Mouse (Mus musculus) brain, embryonic 18.5 days (tissue): ENCODE data around the gene Rgp1.
A peak's percentile ranks its signal among the peaks of the same experiment; 100 is the strongest.
"Not testable (repeated sequence)": the region's sequence is repeated elsewhere in the genome, so short reads cannot be mapped to it uniquely, and the experiment has no call there.

Experiments used
- DNase-seq: peaks from one replicate; pipeline ENCODE4 v3.0.0-alpha.2; 2012; ENCODE audit warnings: low read depth, low spot score

Rgp1 gene

GRCm38 (mm10) chr4:43578376-43579204, at the start of gene Rgp1, which contains the start of gene Gba2:
Gene Rgp1, plus strand, starts transcription at chr4:43578715.
Gene Gba2, minus strand, starts transcription at chr4:43578873.
- DNase-seq, result peak; percentile 50

DNA sequence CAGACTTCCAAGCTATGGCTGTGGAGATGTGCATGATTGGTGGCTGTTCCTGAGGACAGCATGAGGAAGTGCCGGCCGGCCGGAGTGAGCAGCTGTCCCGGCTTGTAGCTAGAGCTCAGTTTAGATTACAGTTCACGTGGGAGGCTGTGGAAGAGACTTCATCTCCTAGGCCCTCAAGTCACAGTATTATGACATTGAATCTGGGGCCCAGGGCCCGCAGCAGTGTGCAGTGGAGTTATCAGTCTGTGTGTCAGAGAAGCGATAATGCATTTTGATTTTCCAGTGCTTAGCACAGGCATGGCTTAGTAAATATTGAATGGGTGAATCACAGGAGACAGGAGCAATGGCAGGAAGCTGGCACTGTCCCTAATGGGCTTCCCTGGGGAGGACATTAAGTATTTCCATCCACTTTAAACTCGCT, 48.4 kb upstream of the Rgp1 start:
- DNase-seq, result no peak

DNA sequence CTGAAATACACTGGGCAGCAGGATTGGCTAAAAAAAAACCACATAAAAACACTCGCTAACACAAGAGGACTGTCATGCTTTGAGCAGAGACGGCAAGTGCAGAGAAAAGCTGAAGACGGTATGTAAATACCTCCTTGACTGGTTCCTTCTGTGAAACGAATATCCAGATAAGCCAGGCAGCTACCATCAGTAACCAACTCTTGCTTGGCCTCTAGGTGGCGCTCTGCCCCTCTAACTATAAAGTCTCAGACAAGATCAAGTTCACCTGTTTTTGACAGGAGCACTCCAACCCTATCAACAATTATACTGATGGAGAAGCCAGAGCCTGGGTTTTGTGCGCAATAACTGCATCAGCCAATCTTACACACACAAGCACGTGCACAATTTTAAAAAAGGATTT, 47.9 kb upstream of the Rgp1 start:
- no peak for DNase-seq

- DNase-seq, result no peak
These were observed 45.2 kb upstream of the Rgp1 start for GRCm38 (mm10) chr4:43533270-43533669.

GRCm38 (mm10) chr4:43535628-43536027, 42.9 kb upstream of the Rgp1 start:
- DNase-seq, result no peak

GRCm38 (mm10) chr4:43536031-43536430, 42.5 kb upstream of the Rgp1 start:
- no peak for DNase-seq

- DNase-seq, result no peak
These were observed 36.5 kb upstream of the Rgp1 start for GRCm38 (mm10) chr4:43542044-43542443.

DNA sequence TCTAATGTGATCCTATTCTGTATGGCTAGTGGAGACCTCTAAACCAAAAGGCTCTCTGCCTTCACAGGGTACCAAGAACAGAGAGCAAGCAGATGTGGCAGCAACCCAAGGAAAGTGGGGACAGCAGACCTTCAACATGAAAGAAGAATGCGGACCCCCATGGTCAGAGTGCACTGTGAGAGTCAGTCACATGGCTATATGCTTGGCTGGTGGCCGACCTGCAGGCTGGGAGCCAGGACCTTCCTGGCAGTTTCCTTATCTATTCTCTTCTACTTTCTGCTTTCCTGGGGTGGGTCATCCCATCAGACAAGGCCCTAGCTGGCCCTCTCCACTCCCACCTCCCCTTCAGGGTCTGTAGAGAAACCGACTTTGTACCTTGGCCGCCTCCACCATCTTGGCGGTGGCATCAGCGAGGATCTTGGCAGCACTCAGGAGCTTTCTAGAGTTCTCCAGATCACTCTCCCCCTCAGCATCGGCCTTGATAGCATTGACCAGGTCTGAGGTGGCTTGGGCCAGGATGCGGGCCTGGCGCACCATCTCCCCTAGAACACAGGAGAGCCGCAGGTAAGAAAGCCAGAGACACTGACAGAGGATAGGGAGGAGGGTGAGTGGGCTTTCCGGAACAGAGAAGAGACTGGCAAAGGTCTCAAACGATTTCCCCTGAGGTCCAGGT, 32.0 kb upstream of the Rgp1 start:
- no peak for DNase-seq

- DNase-seq, result no peak
These were observed 31.4 kb upstream of the Rgp1 start for GRCm38 (mm10) chr4:43547160-43547559.

DNA sequence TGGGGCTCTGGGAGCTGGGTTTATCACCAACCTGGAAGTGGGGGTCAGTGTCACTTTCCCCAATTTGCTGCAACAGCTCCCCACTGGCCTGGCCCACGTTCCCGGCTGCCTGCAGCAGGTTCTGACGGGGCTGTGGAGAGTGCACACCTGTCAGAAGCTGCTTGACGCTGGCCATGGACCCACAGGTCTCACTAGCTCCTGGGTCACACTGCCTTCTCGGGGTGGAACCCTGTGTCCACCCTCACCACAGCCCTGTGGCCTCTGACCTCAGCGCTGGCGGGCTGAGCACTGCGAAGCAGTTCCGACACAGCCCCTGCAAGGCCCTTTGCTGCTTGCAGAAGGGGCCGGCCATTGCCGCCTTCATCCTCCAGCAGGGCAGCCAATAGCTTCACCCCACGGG, 29.5 kb upstream of the Rgp1 start:
- no peak for DNase-seq

DNA sequence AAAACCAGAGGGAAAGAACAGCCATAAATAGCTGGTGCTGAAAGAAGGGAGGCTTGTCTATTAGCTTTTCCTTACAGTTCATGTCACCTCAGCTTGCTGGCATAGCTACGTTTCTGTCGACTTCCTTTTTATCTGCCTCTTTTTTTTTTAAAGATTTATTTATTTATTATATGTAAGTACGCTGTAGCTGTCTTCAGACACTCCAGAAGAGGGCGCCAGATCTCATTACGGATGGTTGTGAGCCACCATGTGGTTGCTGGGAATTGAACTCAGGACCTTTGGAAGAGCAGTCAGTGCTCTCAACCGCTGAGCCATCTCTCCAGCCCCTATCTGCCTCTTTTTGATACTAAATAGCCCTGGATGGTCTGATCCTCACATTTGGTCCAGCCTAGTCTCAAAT, 26.7 kb upstream of the Rgp1 start:
- not testable (repeated sequence) for DNase-seq

- no peak for DNase-seq
These were observed 26.1 kb upstream of the Rgp1 start for GRCm38 (mm10) chr4:43552437-43552836.

DNA sequence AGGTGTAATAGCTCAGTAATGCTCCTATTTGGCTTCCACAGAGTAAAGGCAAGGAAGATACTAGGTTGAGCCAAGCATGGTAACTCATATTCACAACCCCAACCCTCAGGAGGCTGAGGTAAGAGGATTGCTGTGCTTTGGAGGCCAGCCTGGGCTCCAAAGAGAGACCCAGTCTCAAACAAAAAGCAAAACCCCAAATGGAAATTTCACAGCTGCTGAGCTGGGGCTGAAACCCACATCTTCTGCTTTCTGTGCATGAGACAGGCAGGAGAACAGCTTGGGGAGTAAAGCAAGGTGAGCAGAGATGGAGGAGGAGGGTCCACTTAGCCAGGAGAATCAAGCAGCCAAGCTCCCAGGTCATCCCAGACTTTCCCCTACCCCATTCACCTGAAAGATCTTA, 24.6 kb upstream of the Rgp1 start:
- no peak for DNase-seq

- no peak for DNase-seq
These were observed 22.6 kb upstream of the Rgp1 start for GRCm38 (mm10) chr4:43555926-43556325.

- DNase-seq, result no peak
These were observed 20.4 kb upstream of the Rgp1 start for GRCm38 (mm10) chr4:43558028-43558630.

DNA sequence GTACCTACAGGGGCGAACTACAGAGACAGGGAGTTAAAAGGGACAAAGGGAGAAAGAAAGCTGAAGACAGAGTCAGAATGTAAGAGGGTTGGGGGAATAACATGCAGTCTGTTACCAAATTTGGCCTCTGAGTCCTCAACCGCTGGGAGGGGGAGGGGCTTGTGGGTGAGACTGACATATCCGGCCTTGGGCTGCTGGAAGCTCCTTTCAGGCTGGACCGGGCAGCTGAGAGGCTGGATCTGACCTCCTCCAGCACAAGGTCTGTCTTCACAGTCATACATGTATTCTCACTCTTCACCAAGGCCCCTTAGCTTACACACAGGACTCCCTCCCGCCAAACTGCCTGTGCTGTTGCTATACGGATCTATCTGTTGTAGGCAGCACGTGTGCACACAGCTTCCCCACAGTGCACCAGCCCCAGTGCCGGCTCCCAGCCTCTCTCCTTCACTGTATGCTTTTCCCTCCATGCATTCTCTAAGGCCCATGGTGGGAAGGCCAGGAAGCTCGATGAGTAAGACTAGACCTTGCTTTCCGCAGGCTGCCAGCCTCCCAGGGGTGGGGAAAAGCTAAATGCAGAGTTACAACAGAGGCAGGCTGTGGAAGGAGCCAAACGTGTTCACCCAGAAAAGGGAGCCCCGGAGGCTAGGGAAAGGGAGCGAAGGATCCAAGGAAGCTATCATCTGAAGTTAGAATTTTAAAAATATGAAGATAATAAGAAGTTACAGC, 19.7 kb upstream of the Rgp1 start:
- DNase-seq, result no peak

DNA sequence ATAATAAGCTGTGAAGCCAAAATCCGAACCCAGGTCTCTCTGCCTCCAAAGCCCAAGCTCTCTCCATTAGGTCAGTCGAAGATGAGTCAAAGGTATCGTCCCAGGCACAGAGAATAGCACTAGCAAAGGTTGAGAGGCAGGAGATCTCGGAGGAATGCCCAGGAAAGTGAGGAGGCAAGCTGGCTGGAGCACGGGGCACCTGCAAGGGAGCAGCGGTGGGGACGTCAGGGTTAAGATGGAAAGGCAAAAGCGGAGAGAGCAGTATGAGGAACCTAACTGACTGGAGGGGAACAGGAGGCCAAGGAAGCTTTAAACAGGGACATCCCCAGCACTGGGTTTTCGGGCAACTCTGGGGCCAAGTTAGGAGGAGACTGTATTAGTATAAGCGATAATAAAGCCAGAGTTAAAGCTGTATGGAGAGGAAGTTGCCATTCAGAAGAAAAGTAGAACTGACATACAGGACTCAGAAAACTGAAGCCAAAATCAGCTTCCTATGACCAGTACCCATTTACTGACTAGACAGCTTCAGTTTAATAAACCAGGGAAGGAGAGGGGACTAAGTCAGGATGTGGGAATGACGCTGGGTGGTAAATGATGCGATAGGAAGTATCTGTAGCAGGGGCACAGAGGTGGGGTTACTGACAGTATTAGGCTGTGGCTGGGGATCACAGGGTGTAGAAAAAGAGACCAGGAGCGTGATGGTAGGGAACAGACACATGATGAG, 18.8 kb upstream of the Rgp1 start:
- no peak for DNase-seq

DNA sequence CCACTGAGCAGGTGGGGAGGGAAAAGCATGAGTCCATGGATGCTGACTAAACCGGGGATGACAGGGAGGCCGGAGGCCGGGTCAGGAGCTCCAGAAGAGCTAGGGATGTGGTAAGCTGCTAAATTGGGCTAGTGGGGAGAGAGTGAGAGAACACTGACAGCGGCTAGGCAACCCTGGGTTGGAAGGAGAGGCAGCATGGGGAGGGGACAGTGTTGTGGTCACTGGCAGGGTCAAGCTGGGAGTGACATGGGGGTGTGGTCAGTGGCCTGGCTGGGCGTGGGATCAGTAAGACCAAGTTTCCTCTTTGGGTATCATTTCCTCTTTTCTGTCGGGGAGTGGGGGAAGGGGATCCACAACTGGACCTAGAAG, 18.3 kb upstream of the Rgp1 start:
- no peak for DNase-seq

DNA sequence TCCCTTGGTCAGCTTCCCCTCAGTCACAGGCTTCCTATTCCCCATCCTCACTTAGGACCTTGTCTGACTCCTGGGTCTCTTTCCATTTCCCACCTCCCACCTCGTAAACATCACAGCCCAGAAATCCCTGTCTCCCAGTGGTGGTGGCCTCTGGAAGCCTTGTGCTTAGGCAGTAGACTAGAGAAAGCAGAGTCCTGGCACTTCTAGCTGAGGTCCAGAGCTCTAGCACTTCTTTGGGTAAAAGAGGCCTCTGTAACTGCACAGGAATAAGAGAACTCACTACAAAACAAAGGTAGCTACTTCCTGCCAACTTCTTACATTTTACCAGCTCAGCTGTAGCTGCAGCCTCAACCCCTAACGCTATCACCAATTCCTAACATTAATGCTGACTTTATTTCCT, 17.5 kb upstream of the Rgp1 start:
- no peak for DNase-seq

GRCm38 (mm10) chr4:43561436-43561996, 17.0 kb upstream of the Rgp1 start:
- no peak for DNase-seq
